Mouse (Mus musculus): ENCODE data around the gene Akap13. TPM values are rescaled to one million over a fixed set of nuclear protein-coding genes. Genes with fewer than 3 reads are reported as not detected.

Gene Akap13
- polyA plus RNA-seq, 1 experiment from 2014 or later, result 44.6 TPM

- no peak overlapping the region for H3K4me3 ChIP-seq (ENCODE audit: low read depth, low read length)
- DNase-seq (no peak), ATAC-seq (ENCODE audit: insufficient read depth) (no peak)
- H3K9me3 ChIP-seq (ENCODE audit: low read depth, low read length), result no peaks in the 10 kb centered on the region
- H3K4me1 ChIP-seq (ENCODE audit: insufficient read depth), result peaks cover 13% of the 10 kb centered on the region
- TF ChIP-seq CTCF (IDR thresholded peaks at IDR 0.05; ENCODE audit: low read depth), result no peak
- no peak overlapping the region for H3K9ac ChIP-seq
- 94% methylated on average over 3 of the region's 3 CpGs for WGBS
- H3K36me3 ChIP-seq (ENCODE audit: insufficient read depth), result no peaks in the 10 kb centered on the region
- no peak overlapping the region for H3K27ac ChIP-seq (ENCODE audit: low read depth)
- no peaks in the 10 kb centered on the region for H3K27me3 ChIP-seq (ENCODE audit: insufficient read depth, low read length)
- no peak overlapping the region for H3K4me2 ChIP-seq
These were observed 75.3 kb downstream of the Akap13 start for GRCm38 (mm10) chr7:75530642-75531041.

- Histone ChIP-seq H3K4me1 (ENCODE audit: insufficient read depth) (peaks cover 2% of the 10 kb centered on the region; the same call in 1 of the 2 replicates), H3K9ac (no peak overlapping the region)
- WGBS, result 84% methylated on average over 5 of the region's 5 CpGs
These were observed 77.7 kb downstream of the Akap13 start for GRCm38 (mm10) chr7:75533079-75533478.

GRCm38 (mm10) chr7:75536298-75536697, 81.0 kb downstream of the Akap13 start:
- Histone ChIP-seq H3K4me2 (no peak overlapping the region), H3K36me3 (ENCODE audit: insufficient read depth) (0 out of 2 replicates have a peak, but pooled peaks cover 5% of the 10 kb centered on the region), H3K4me3 (ENCODE audit: low read depth, low read length) (no peak overlapping the region), H3K27ac (ENCODE audit: low read depth) (no peak overlapping the region), H3K4me1 (ENCODE audit: insufficient read depth) (no peaks in the 10 kb centered on the region), H3K27me3 (ENCODE audit: insufficient read depth, low read length) (no peaks in the 10 kb centered on the region), H3K9me3 (ENCODE audit: low read depth, low read length) (no peaks in the 10 kb centered on the region), H3K9ac (no peak overlapping the region)
- ATAC-seq (ENCODE audit: insufficient read depth) (no peak), DNase-seq (no peak)
- 72% methylated on average over 5 of the region's 5 CpGs for WGBS
- TF ChIP-seq CTCF (IDR thresholded peaks at IDR 0.05; ENCODE audit: low read depth), result no peak

More at GRCm38 (mm10) chr7:75533079-75533478, 77.7 kb downstream of the Akap13 start:
- TF ChIP-seq CTCF (IDR thresholded peaks at IDR 0.05; ENCODE audit: low read depth), result no peak
- Histone ChIP-seq H3K36me3 (ENCODE audit: insufficient read depth) (0 out of 2 replicates have a peak, but pooled peaks cover 5% of the 10 kb centered on the region), H3K27me3 (ENCODE audit: insufficient read depth, low read length) (no peaks in the 10 kb centered on the region), H3K9me3 (ENCODE audit: low read depth, low read length) (no peaks in the 10 kb centered on the region), H3K27ac (ENCODE audit: low read depth) (no peak overlapping the region), H3K4me2 (no peak overlapping the region), H3K4me3 (ENCODE audit: low read depth, low read length) (no peak overlapping the region)
- no peak for DNase-seq
- ATAC-seq (ENCODE audit: insufficient read depth), result no peak

- no peak overlapping the region for H3K4me2 ChIP-seq
- no peak overlapping the region for H3K4me3 ChIP-seq (ENCODE audit: low read depth, low read length)
- no peak for TF ChIP-seq CTCF (IDR thresholded peaks at IDR 0.05; ENCODE audit: low read depth)
- H3K27me3 ChIP-seq (ENCODE audit: insufficient read depth, low read length), result no peaks in the 10 kb centered on the region
- H3K4me1 ChIP-seq (ENCODE audit: insufficient read depth), result no peaks in the 10 kb centered on the region
- WGBS, result 75% methylated on average over 2 of the region's 2 CpGs
- H3K9ac ChIP-seq, result no peak overlapping the region
- 0 out of 2 replicates have a peak, but pooled peaks cover 5% of the 10 kb centered on the region for H3K36me3 ChIP-seq (ENCODE audit: insufficient read depth)
- no peaks in the 10 kb centered on the region for H3K9me3 ChIP-seq (ENCODE audit: low read depth, low read length)
- no peak overlapping the region for H3K27ac ChIP-seq (ENCODE audit: low read depth)
- ATAC-seq (ENCODE audit: insufficient read depth), result no peak
- DNase-seq, result no peak
These were observed 82.2 kb downstream of the Akap13 start for GRCm38 (mm10) chr7:75537567-75537966.

GRCm38 (mm10) chr7:75538513-75538912, 83.2 kb downstream of the Akap13 start:
- no peak for TF ChIP-seq CTCF (IDR thresholded peaks at IDR 0.05; ENCODE audit: low read depth)
- no peaks in the 10 kb centered on the region for H3K9me3 ChIP-seq (ENCODE audit: low read depth, low read length)
- H3K27me3 ChIP-seq (ENCODE audit: insufficient read depth, low read length), result no peaks in the 10 kb centered on the region
- no peak for DNase-seq
- H3K4me3 ChIP-seq (ENCODE audit: low read depth, low read length), result no peak overlapping the region
- H3K9ac ChIP-seq, result no peak overlapping the region
- ATAC-seq (ENCODE audit: insufficient read depth), result no peak
- H3K27ac ChIP-seq (ENCODE audit: low read depth), result no peak overlapping the region
- H3K4me1 ChIP-seq (ENCODE audit: insufficient read depth), result no peaks in the 10 kb centered on the region
- no peak overlapping the region for H3K4me2 ChIP-seq
- H3K36me3 ChIP-seq (ENCODE audit: insufficient read depth), result 0 out of 2 replicates have a peak, but pooled peaks cover 5% of the 10 kb centered on the region
- 88% methylated on average over 3 of the region's 3 CpGs for WGBS

- DNase-seq, result no peak
- Histone ChIP-seq H3K9me3 (ENCODE audit: low read depth, low read length) (no peaks in the 10 kb centered on the region), H3K27me3 (ENCODE audit: insufficient read depth, low read length) (no peaks in the 10 kb centered on the region), H3K4me1 (ENCODE audit: insufficient read depth) (no peaks in the 10 kb centered on the region), H3K36me3 (ENCODE audit: insufficient read depth) (0 out of 2 replicates have a peak, but pooled peaks cover 5% of the 10 kb centered on the region), H3K4me2 (no peak overlapping the region), H3K9ac (no peak overlapping the region), H3K27ac (ENCODE audit: low read depth) (no peak overlapping the region), H3K4me3 (ENCODE audit: low read depth, low read length) (no peak overlapping the region)
- ATAC-seq (ENCODE audit: insufficient read depth), result no peak
- TF ChIP-seq CTCF (IDR thresholded peaks at IDR 0.05; ENCODE audit: low read depth), result no peak
- WGBS, result 84% methylated on average over 3 of the region's 3 CpGs
These were observed 83.8 kb downstream of the Akap13 start for GRCm38 (mm10) chr7:75539168-75539567.

- no peak overlapping the region for H3K4me2 ChIP-seq
- DNase-seq (peak; percentile 56), ATAC-seq (ENCODE audit: insufficient read depth) (no peak)
- H3K4me3 ChIP-seq (ENCODE audit: low read depth, low read length), result no peak overlapping the region
- H3K9ac ChIP-seq, result no peak overlapping the region
- no peak overlapping the region for H3K27ac ChIP-seq (ENCODE audit: low read depth)
- H3K27me3 ChIP-seq (ENCODE audit: insufficient read depth, low read length), result no peaks in the 10 kb centered on the region
- H3K9me3 ChIP-seq (ENCODE audit: low read depth, low read length), result no peaks in the 10 kb centered on the region
- 64% methylated on average over 3 of the region's 3 CpGs for WGBS
- peaks cover 18% of the 10 kb centered on the region; the same call in 1 of the 2 replicates for H3K4me1 ChIP-seq (ENCODE audit: insufficient read depth)
- 0 out of 2 replicates have a peak, but pooled peaks cover 3% of the 10 kb centered on the region for H3K36me3 ChIP-seq (ENCODE audit: insufficient read depth)
- TF ChIP-seq CTCF (IDR thresholded peaks at IDR 0.05; ENCODE audit: low read depth), result no peak
These were observed 94.5 kb downstream of the Akap13 start for GRCm38 (mm10) chr7:75549856-75550255.

All from lung, embryonic 14.5 days (tissue).